Mouse (Mus musculus) embryonic facial prominence, embryonic 12.5 days (tissue): ENCODE results near the gene Sdccag8. TPM values are rescaled to one million over a fixed set of nuclear protein-coding genes. Genes with fewer than 3 reads are reported as not detected.

Source experiments
- ATAC-seq: fragments of 200-750 bp; cut with Nextera tagmentation; 2 replicates; pipeline ENCODE4 v1.8.0; 2017; ENCODE audit not compliant: insufficient number of reproducible peaks, insufficient read depth, low FRiP score, low TSS enrichment
- H3K27ac ChIP-seq: fragments of 300-500 bp; sonication (generic); 2 replicates; pipeline ENCODE4 v1.5.1; 2016; ENCODE audit warnings: mild to moderate bottlenecking
- H3K27me3 ChIP-seq: fragments of 300-500 bp; sonication (generic); 2 replicates; pipeline ENCODE4 v1.6.1; 2016; ENCODE audit warnings: mild to moderate bottlenecking, moderate library complexity
- H3K36me3 ChIP-seq: fragments of 300-500 bp; sonication (generic); 2 replicates; pipeline ENCODE4 v1.6.1; 2016; ENCODE audit warnings: mild to moderate bottlenecking
- H3K4me1 ChIP-seq: fragments of 300-500 bp; sonication (generic); 2 replicates; pipeline ENCODE4 v1.6.1; 2016
- H3K4me2 ChIP-seq: fragments of 300-500 bp; sonication (generic); replicated peaks from 2 replicates; pipeline ENCODE4 v1.6.1; 2016; ENCODE audit warnings: mild to moderate bottlenecking, moderate library complexity
- H3K4me3 ChIP-seq: fragments of 300-500 bp; sonication (generic); 2 replicates; pipeline ENCODE4 v1.5.1; 2016; ENCODE audit warnings: mild to moderate bottlenecking
- H3K9ac ChIP-seq: fragments of 300-500 bp; sonication (generic); 2 replicates; pipeline ENCODE4 v1.6.1; 2016; ENCODE audit warnings: mild to moderate bottlenecking, moderate library complexity
- H3K9me3 ChIP-seq: fragments of 300-500 bp; sonication (generic); 2 replicates; pipeline ENCODE4 v1.6.1; 2016; ENCODE audit warnings: mild to moderate bottlenecking, moderate library complexity
- WGBS: fragments of 180-500 bp; shearing (Covaris S2); methylation state at CpG from one replicate; pipeline ENCODE4 v1.1.7; 2016; 5-methylcytosine and 5-hydroxymethylcytosine counted together
- polyA plus RNA-seq: library from polyadenylated mRNA; unstranded; fragments of >200 nt; fragmentation: Nextera tagmentation; extraction: Ambion mirVana; gene quantifications from 2 replicates; pipeline ENCODE4 v1.2.1, GENCODE M21; 2016

Sdccag8 gene
- polyA plus RNA-seq, 1 experiment from 2014 or later = 17.0 TPM

DNA sequence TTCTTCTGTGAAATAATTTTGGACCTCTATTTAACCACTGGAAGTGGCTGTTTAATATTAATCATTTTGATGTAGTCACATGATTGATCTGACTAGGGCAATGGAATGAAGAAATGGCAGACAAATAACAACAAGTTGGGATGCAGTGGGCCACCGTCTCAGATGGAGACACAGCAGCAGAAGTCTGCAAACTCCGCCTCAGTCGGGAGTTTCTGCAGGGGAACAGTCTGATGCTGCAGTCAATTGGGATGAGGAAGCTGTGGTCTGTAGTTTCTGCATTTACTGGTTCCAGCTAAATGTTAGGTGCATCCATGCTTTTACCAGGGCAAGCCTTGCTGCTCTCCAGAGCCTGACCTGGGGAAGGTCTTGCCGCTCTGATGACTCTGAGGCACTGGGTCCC is 2.3 kb downstream of the Sdccag8 start:
- no peaks in the 10 kb centered on the region for H3K36me3 ChIP-seq
- no peak for ATAC-seq
- H3K27me3 ChIP-seq = no peaks in the 10 kb centered on the region
- whole genome bisulfite sequencing = 83% methylated on average over 4 of the region's 4 CpGs
- H3K4me2 ChIP-seq = no peak overlapping the region
- H3K9ac ChIP-seq = no peak overlapping the region
- no peak overlapping the region for H3K27ac ChIP-seq
- H3K4me3 ChIP-seq = no peak overlapping the region
- peaks cover 5% of the 10 kb centered on the region; the same call in 1 of the 2 replicates for H3K4me1 ChIP-seq
- no peaks in the 10 kb centered on the region for H3K9me3 ChIP-seq

- H3K9me3 ChIP-seq = no peaks in the 10 kb centered on the region
- no peaks in the 10 kb centered on the region for H3K27me3 ChIP-seq
- H3K36me3 ChIP-seq = no peaks in the 10 kb centered on the region
- H3K4me1 ChIP-seq = no peaks in the 10 kb centered on the region
- no peak overlapping the region for H3K9ac ChIP-seq
- no peak for ATAC-seq
- WGBS = 79% methylated on average over 2 of the region's 2 CpGs
- H3K27ac ChIP-seq = no peak overlapping the region
- no peak overlapping the region for H3K4me2 ChIP-seq
- no peak overlapping the region for H3K4me3 ChIP-seq
Measured at GRCm38 (mm10) chr1:176818147-176818546, 3.7 kb downstream of the Sdccag8 start.

DNA sequence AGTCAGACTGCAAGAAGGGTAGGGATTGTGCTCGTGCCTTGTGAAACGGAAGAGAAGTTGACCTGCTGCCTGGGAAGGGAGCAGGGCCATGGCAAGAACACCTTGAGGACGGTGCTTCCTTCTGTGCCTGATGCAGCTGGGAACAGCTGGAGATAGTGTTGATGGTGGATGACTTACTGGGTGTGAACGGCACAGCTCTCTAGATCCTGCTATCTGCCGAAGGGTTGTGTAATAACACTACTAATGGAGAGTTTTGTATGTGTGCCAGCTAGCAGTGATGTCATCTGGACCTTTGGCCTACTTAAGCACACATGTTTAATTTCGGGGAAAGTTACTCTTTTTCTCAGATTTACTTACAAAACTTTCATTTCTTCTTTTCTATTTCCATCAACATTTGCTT is 4.3 kb downstream of the Sdccag8 start:
- H3K27me3 ChIP-seq = no peaks in the 10 kb centered on the region
- no peak overlapping the region for H3K27ac ChIP-seq
- H3K36me3 ChIP-seq = no peaks in the 10 kb centered on the region
- H3K4me1 ChIP-seq = no peaks in the 10 kb centered on the region
- H3K9ac ChIP-seq = no peak overlapping the region
- H3K4me2 ChIP-seq = no peak overlapping the region
- 77% methylated on average over 6 of the region's 6 CpGs for WGBS
- H3K9me3 ChIP-seq = no peaks in the 10 kb centered on the region
- no peak overlapping the region for H3K4me3 ChIP-seq
- ATAC-seq = no peak

- no peak overlapping the region for H3K9ac ChIP-seq
- H3K4me1 ChIP-seq = no peaks in the 10 kb centered on the region
- no peaks in the 10 kb centered on the region for H3K36me3 ChIP-seq
- H3K27ac ChIP-seq = no peak overlapping the region
- H3K4me2 ChIP-seq = no peak overlapping the region
- ATAC-seq = no peak
- WGBS = 48% methylated on average over 1 of the region's 1 CpGs
- no peaks in the 10 kb centered on the region for H3K9me3 ChIP-seq
- H3K4me3 ChIP-seq = no peak overlapping the region
- no peaks in the 10 kb centered on the region for H3K27me3 ChIP-seq
Measured at GRCm38 (mm10) chr1:176821929-176822328, 7.5 kb downstream of the Sdccag8 start.

DNA sequence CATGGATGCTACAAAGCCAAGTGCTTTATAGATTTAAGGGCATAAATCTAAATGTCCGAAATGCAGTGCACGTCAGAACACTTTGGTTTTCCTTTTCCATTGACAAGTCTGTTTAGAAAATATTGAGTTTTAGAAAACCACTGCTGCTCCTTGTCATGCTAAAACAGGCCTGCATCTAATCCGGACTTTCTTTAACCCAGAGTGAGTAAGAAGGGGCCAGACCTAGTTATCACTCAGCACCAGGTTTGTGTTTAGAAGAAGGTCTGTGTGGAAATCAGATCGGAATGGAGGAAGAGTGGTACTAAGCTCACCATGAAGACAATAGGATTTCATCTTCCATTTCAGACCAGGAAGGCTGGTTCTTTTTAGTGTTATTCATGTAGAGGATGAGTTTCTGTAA is 8.5 kb downstream of the Sdccag8 start:
- H3K4me2 ChIP-seq = no peak overlapping the region
- no peak overlapping the region for H3K27ac ChIP-seq
- no peaks in the 10 kb centered on the region for H3K27me3 ChIP-seq
- ATAC-seq = no peak
- WGBS = 82% methylated on average over 4 of the region's 4 CpGs
- H3K4me1 ChIP-seq = no peaks in the 10 kb centered on the region
- no peaks in the 10 kb centered on the region for H3K9me3 ChIP-seq
- no peak overlapping the region for H3K9ac ChIP-seq
- no peaks in the 10 kb centered on the region for H3K36me3 ChIP-seq
- no peak overlapping the region for H3K4me3 ChIP-seq

DNA sequence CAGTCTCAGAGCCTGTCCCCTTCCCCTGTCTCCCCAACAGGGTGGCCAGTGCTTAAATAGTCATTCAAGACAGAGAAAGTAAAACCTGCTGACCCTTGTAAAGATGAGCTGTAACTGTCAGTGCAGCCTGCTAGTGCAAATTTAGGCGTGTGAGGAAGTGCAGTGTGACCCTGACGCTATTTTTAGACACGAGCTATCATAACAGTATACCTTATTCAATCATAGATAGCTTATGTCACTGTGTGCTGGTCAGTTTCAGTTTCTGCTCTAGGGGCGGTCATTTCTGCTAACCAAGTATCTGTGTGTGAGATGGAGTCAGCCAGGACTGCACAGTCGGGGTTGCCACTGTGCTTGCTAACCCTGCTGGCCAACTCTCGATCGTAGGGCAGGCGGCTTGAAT is 9.4 kb downstream of the Sdccag8 start:
- H3K4me1 ChIP-seq = no peaks in the 10 kb centered on the region
- no peaks in the 10 kb centered on the region for H3K9me3 ChIP-seq
- H3K4me2 ChIP-seq = no peak overlapping the region
- no peak overlapping the region for H3K27ac ChIP-seq
- H3K36me3 ChIP-seq = no peaks in the 10 kb centered on the region
- H3K4me3 ChIP-seq = no peak overlapping the region
- ATAC-seq = no peak
- no peak overlapping the region for H3K9ac ChIP-seq
- H3K27me3 ChIP-seq = no peaks in the 10 kb centered on the region
- WGBS = 83% methylated on average over 8 of the region's 8 CpGs

- no peak overlapping the region for H3K9ac ChIP-seq
- 79% methylated on average over 6 of the region's 6 CpGs for WGBS
- H3K36me3 ChIP-seq = no peaks in the 10 kb centered on the region
- no peak overlapping the region for H3K27ac ChIP-seq
- no peak for ATAC-seq
- no peak overlapping the region for H3K4me3 ChIP-seq
- H3K27me3 ChIP-seq = no peaks in the 10 kb centered on the region
- H3K9me3 ChIP-seq = no peaks in the 10 kb centered on the region
- H3K4me1 ChIP-seq = no peaks in the 10 kb centered on the region
- H3K4me2 ChIP-seq = no peak overlapping the region
Measured at GRCm38 (mm10) chr1:176824611-176825010, 10.2 kb downstream of the Sdccag8 start.

- H3K27ac ChIP-seq = no peak overlapping the region
- no peak overlapping the region for H3K9ac ChIP-seq
- no peaks in the 10 kb centered on the region for H3K9me3 ChIP-seq
- H3K27me3 ChIP-seq = no peaks in the 10 kb centered on the region
- H3K4me3 ChIP-seq = no peak overlapping the region
- H3K4me1 ChIP-seq = no peaks in the 10 kb centered on the region
- H3K36me3 ChIP-seq = no peaks in the 10 kb centered on the region
- no peak overlapping the region for H3K4me2 ChIP-seq
- ATAC-seq = no peak
- WGBS = 93% methylated on average over 4 of the region's 4 CpGs
Measured at GRCm38 (mm10) chr1:176825084-176825483, 10.6 kb downstream of the Sdccag8 start.

DNA sequence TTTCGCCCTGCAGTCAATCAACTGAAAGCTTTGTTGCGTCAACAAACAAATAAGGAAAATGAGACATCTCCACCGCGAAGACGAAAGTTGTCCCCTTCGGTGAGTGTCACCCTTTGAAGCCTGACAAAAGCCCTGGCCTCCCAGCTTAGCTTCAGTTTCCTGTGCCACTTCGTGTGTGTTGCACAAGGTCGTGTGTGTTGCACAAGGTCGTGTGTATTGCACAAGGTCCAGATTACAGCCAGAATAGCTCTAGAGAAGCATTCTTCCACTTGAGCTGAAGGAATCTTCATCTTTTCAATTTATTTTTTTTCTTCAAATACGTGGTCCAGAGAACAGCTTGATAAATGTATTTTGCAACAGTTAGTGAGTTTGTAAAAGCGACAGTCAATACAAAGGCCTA is 11.7 kb downstream of the Sdccag8 start:
- 85% methylated on average over 11 of the region's 11 CpGs for WGBS
- no peak overlapping the region for H3K4me2 ChIP-seq

GRCm38 (mm10) chr1:176826931-176827330 is 12.5 kb downstream of the Sdccag8 start:
- H3K4me1 ChIP-seq = no peaks in the 10 kb centered on the region
- H3K4me3 ChIP-seq = no peak overlapping the region
- no peaks in the 10 kb centered on the region for H3K27me3 ChIP-seq
- no peaks in the 10 kb centered on the region for H3K36me3 ChIP-seq
- no peak overlapping the region for H3K27ac ChIP-seq
- no peak overlapping the region for H3K9ac ChIP-seq
- H3K9me3 ChIP-seq = no peaks in the 10 kb centered on the region
- WGBS = 87% methylated on average over 4 of the region's 4 CpGs
- ATAC-seq = no peak
- no peak overlapping the region for H3K4me2 ChIP-seq

More for the DNA sequence above, 11.7 kb downstream of the Sdccag8 start:
- Histone ChIP-seq H3K9me3 (no peaks in the 10 kb centered on the region), H3K36me3 (no peaks in the 10 kb centered on the region), H3K4me3 (no peak overlapping the region), H3K9ac (no peak overlapping the region), H3K27ac (no peak overlapping the region), H3K27me3 (no peaks in the 10 kb centered on the region), H3K4me1 (no peaks in the 10 kb centered on the region)
- no peak for ATAC-seq

GRCm38 (mm10) chr1:176827365-176827764 is 12.9 kb downstream of the Sdccag8 start:
- H3K4me1 ChIP-seq = no peaks in the 10 kb centered on the region
- no peaks in the 10 kb centered on the region for H3K36me3 ChIP-seq
- 77% methylated on average over 4 of the region's 4 CpGs for WGBS

DNA sequence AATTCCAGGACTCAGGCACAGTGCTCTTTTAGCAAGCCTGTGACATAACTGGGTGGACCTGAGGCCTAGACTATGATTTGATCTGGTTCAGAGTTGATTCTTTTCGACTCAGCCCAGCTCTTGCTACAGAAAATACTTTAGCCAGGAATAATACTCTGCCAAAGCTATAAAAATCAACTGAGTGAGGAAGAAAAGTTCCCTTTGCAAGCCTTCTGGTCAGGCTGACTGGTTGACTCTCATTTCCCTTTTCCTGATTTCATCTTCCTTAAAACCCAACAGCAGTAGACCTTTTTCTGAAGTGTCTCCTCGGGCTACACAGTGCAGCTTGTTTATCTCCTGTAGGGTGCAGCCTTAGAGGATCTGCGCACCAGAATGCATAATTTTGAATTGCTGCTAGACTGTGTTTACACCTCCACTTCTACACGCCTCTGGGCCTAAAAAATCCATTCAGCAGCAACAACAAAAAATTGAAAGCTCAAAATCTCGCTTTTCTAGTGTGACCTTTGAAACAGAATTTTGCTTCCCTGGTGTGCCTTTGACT is 13.6 kb downstream of the Sdccag8 start:
- H3K4me3 ChIP-seq = no peak overlapping the region
- no peaks in the 10 kb centered on the region for H3K9me3 ChIP-seq
- no peaks in the 10 kb centered on the region for H3K27me3 ChIP-seq
- H3K4me1 ChIP-seq = no peaks in the 10 kb centered on the region
- no peaks in the 10 kb centered on the region for H3K36me3 ChIP-seq
- ATAC-seq = no peak
- no peak overlapping the region for H3K27ac ChIP-seq
- WGBS = 77% methylated on average over 5 of the region's 5 CpGs
- no peak overlapping the region for H3K9ac ChIP-seq
- no peak overlapping the region for H3K4me2 ChIP-seq

More at GRCm38 (mm10) chr1:176827365-176827764, 12.9 kb downstream of the Sdccag8 start:
- no peaks in the 10 kb centered on the region for H3K27me3 ChIP-seq
- no peak for ATAC-seq
- no peak overlapping the region for H3K4me3 ChIP-seq
- H3K27ac ChIP-seq = no peak overlapping the region
- H3K9ac ChIP-seq = no peak overlapping the region
- H3K9me3 ChIP-seq = no peaks in the 10 kb centered on the region
- no peak overlapping the region for H3K4me2 ChIP-seq

GRCm38 (mm10) chr1:176828666-176829065 is 14.2 kb downstream of the Sdccag8 start:
- no peak for ATAC-seq
- no peak overlapping the region for H3K27ac ChIP-seq
- H3K9me3 ChIP-seq = no peaks in the 10 kb centered on the region
- WGBS = 89% methylated on average over 12 of the region's 12 CpGs
- H3K4me1 ChIP-seq = no peaks in the 10 kb centered on the region
- no peak overlapping the region for H3K4me2 ChIP-seq
- H3K9ac ChIP-seq = no peak overlapping the region
- H3K4me3 ChIP-seq = no peak overlapping the region
- no peaks in the 10 kb centered on the region for H3K27me3 ChIP-seq
- no peaks in the 10 kb centered on the region for H3K36me3 ChIP-seq
